Mouse (Mus musculus) embryonic facial prominence, embryonic 12.5 days (tissue): ENCODE results near the gene Mob3c. TPM values are rescaled to one million over a fixed set of nuclear protein-coding genes. Genes with fewer than 3 reads are reported as not detected.

Experiments
- ATAC-seq: fragments of 200-750 bp; cut with Nextera tagmentation; 2 replicates; pipeline ENCODE4 v1.8.0; 2017; ENCODE audit not compliant: insufficient number of reproducible peaks, insufficient read depth, low FRiP score, low TSS enrichment
- H3K27ac ChIP-seq: fragments of 300-500 bp; sonication (generic); 2 replicates; pipeline ENCODE4 v1.5.1; 2016; ENCODE audit warnings: mild to moderate bottlenecking
- H3K27me3 ChIP-seq: fragments of 300-500 bp; sonication (generic); 2 replicates; pipeline ENCODE4 v1.6.1; 2016; ENCODE audit warnings: mild to moderate bottlenecking, moderate library complexity
- H3K36me3 ChIP-seq: fragments of 300-500 bp; sonication (generic); 2 replicates; pipeline ENCODE4 v1.6.1; 2016; ENCODE audit warnings: mild to moderate bottlenecking
- H3K4me1 ChIP-seq: fragments of 300-500 bp; sonication (generic); 2 replicates; pipeline ENCODE4 v1.6.1; 2016
- H3K4me2 ChIP-seq: fragments of 300-500 bp; sonication (generic); replicated peaks from 2 replicates; pipeline ENCODE4 v1.6.1; 2016; ENCODE audit warnings: mild to moderate bottlenecking, moderate library complexity
- H3K4me3 ChIP-seq: fragments of 300-500 bp; sonication (generic); 2 replicates; pipeline ENCODE4 v1.5.1; 2016; ENCODE audit warnings: mild to moderate bottlenecking
- H3K9ac ChIP-seq: fragments of 300-500 bp; sonication (generic); 2 replicates; pipeline ENCODE4 v1.6.1; 2016; ENCODE audit warnings: mild to moderate bottlenecking, moderate library complexity
- H3K9me3 ChIP-seq: fragments of 300-500 bp; sonication (generic); 2 replicates; pipeline ENCODE4 v1.6.1; 2016; ENCODE audit warnings: mild to moderate bottlenecking, moderate library complexity
- WGBS: fragments of 180-500 bp; shearing (Covaris S2); methylation state at CpG from one replicate; pipeline ENCODE4 v1.1.7; 2016; 5-methylcytosine and 5-hydroxymethylcytosine counted together
- polyA plus RNA-seq: library from polyadenylated mRNA; unstranded; fragments of >200 nt; fragmentation: Nextera tagmentation; extraction: Ambion mirVana; gene quantifications from 2 replicates; pipeline ENCODE4 v1.2.1, GENCODE M21; 2016

The Mob3c gene
- polyA plus RNA-seq, 1 experiment from 2014 or later, result 9.1 TPM

GRCm38 (mm10) chr4:115820199-115820598, 7.7 kb upstream of the Mob3c start:
- H3K4me2 ChIP-seq, result no peak overlapping the region
- H3K4me3 ChIP-seq, result no peak overlapping the region
- H3K9ac ChIP-seq, result no peak overlapping the region
- no peaks in the 10 kb centered on the region for H3K27me3 ChIP-seq
- peaks cover 6% of the 10 kb centered on the region for H3K4me1 ChIP-seq
- H3K9me3 ChIP-seq, result no peaks in the 10 kb centered on the region
- 71% methylated on average over 3 of the region's 3 CpGs for WGBS
- ATAC-seq, result no peak
- H3K36me3 ChIP-seq, result peaks cover 5% of the 10 kb centered on the region; the same call in 1 of the 2 replicates
- no peak overlapping the region for H3K27ac ChIP-seq

- H3K27me3 ChIP-seq, result no peaks in the 10 kb centered on the region
- no peak overlapping the region for H3K4me2 ChIP-seq
- no peaks in the 10 kb centered on the region for H3K9me3 ChIP-seq
- no peak overlapping the region for H3K9ac ChIP-seq
- H3K4me1 ChIP-seq, result peaks cover 6% of the 10 kb centered on the region
- 74% methylated on average over 3 of the region's 3 CpGs for WGBS
- H3K36me3 ChIP-seq, result no peaks in the 10 kb centered on the region
- H3K4me3 ChIP-seq, result no peak overlapping the region
- H3K27ac ChIP-seq, result no peak overlapping the region
- ATAC-seq, result no peak
These were observed 6.9 kb upstream of the Mob3c start for GRCm38 (mm10) chr4:115820944-115821343.

GRCm38 (mm10) chr4:115821431-115821830, 6.5 kb upstream of the Mob3c start:
- no peaks in the 10 kb centered on the region for H3K9me3 ChIP-seq
- H3K36me3 ChIP-seq, result no peaks in the 10 kb centered on the region
- no peak for ATAC-seq
- H3K27me3 ChIP-seq, result no peaks in the 10 kb centered on the region
- H3K4me1 ChIP-seq, result peaks cover 6% of the 10 kb centered on the region
- H3K4me2 ChIP-seq, result no peak overlapping the region
- no peak overlapping the region for H3K27ac ChIP-seq
- H3K9ac ChIP-seq, result no peak overlapping the region
- H3K4me3 ChIP-seq, result no peak overlapping the region

- no peak overlapping the region for H3K4me2 ChIP-seq
- WGBS, result 69% methylated on average over 3 of the region's 3 CpGs
- no peak overlapping the region for H3K4me3 ChIP-seq
- H3K27me3 ChIP-seq, result 0 out of 2 replicates have a peak, but pooled peaks cover 3% of the 10 kb centered on the region
- peaks cover 6% of the 10 kb centered on the region for H3K4me1 ChIP-seq
- no peaks in the 10 kb centered on the region for H3K9me3 ChIP-seq
- no peaks in the 10 kb centered on the region for H3K36me3 ChIP-seq
- ATAC-seq, result no peak
- no peak overlapping the region for H3K27ac ChIP-seq
- no peak overlapping the region for H3K9ac ChIP-seq
These were observed 6.0 kb upstream of the Mob3c start for GRCm38 (mm10) chr4:115821928-115822327.

- Histone ChIP-seq H3K4me1 (peaks cover 13% of the 10 kb centered on the region), H3K27me3 (0 out of 2 replicates have a peak, but pooled peaks cover 5% of the 10 kb centered on the region), H3K4me2 (no peak overlapping the region), H3K9ac (no peak overlapping the region), H3K9me3 (no peaks in the 10 kb centered on the region), H3K27ac (no peak overlapping the region), H3K4me3 (no peak overlapping the region), H3K36me3 (no peaks in the 10 kb centered on the region)
- no peak for ATAC-seq
- 60% methylated on average over 2 of the region's 2 CpGs for WGBS
These were observed 3.7 kb upstream of the Mob3c start for GRCm38 (mm10) chr4:115824178-115824577.

- H3K4me1 ChIP-seq, result peaks cover 13% of the 10 kb centered on the region
- no peak overlapping the region for H3K4me3 ChIP-seq
- no peaks in the 10 kb centered on the region for H3K36me3 ChIP-seq
- no peak overlapping the region for H3K9ac ChIP-seq
- no peak for ATAC-seq
- H3K27me3 ChIP-seq, result 0 out of 2 replicates have a peak, but pooled peaks cover 5% of the 10 kb centered on the region
- no peaks in the 10 kb centered on the region for H3K9me3 ChIP-seq
- H3K4me2 ChIP-seq, result no peak overlapping the region
- 66% methylated on average over 2 of the region's 2 CpGs for WGBS
- no peak overlapping the region for H3K27ac ChIP-seq
These were observed 2.6 kb upstream of the Mob3c start for GRCm38 (mm10) chr4:115825271-115825670.

- Histone ChIP-seq H3K27me3 (0 out of 2 replicates have a peak, but pooled peaks cover 5% of the 10 kb centered on the region), H3K4me1 (peaks cover 13% of the 10 kb centered on the region), H3K4me2 (peak overlapping the region; percentile 73; the same call in 1 of the 2 replicates), H3K36me3 (peaks cover 8% of the 10 kb centered on the region; the same call in 1 of the 2 replicates), H3K27ac (no peak overlapping the region), H3K9me3 (no peaks in the 10 kb centered on the region), H3K4me3 (peak overlapping the region; percentile 81; the same call in 1 of the 2 replicates), H3K9ac (no peak overlapping the region)
- ATAC-seq, result no peak
- WGBS, result 61% methylated on average over 3 of the region's 3 CpGs
These were observed 826 bp upstream of the Mob3c start for GRCm38 (mm10) chr4:115827066-115827465.

GRCm38 (mm10) chr4:115827535-115827887, 381 bp upstream of the Mob3c start:
- H3K27me3 ChIP-seq, result 0 out of 2 replicates have a peak, but pooled peaks cover 5% of the 10 kb centered on the region
- H3K4me3 ChIP-seq, result peak overlapping the region; percentile 81
- H3K4me1 ChIP-seq, result peaks cover 13% of the 10 kb centered on the region
- ATAC-seq, result no peak
- WGBS, result 3% methylated on average over 4 of the region's 4 CpGs
- H3K4me2 ChIP-seq, result peak overlapping the region; percentile 73
- H3K9me3 ChIP-seq, result no peaks in the 10 kb centered on the region
- peaks cover 13% of the 10 kb centered on the region; the same call in 1 of the 2 replicates for H3K36me3 ChIP-seq
- H3K27ac ChIP-seq, result peak overlapping the region; percentile 65; the same call in 1 of the 2 replicates
- peak overlapping the region; percentile 79 for H3K9ac ChIP-seq

- peak overlapping the region; percentile 79; the same call in 1 of the 2 replicates for H3K9ac ChIP-seq
- 0 out of 2 replicates have a peak, but pooled peaks cover 5% of the 10 kb centered on the region for H3K27me3 ChIP-seq
- no peak overlapping the region for H3K27ac ChIP-seq
- peaks cover 13% of the 10 kb centered on the region; the same call in 1 of the 2 replicates for H3K36me3 ChIP-seq
- H3K4me3 ChIP-seq, result peak overlapping the region; percentile 81
- peak; percentile 7; the same call in 1 of the 2 replicates for ATAC-seq
- 1% methylated on average over 8 of the region's 8 CpGs for WGBS
- peaks cover 13% of the 10 kb centered on the region for H3K4me1 ChIP-seq
- no peaks in the 10 kb centered on the region for H3K9me3 ChIP-seq
- H3K4me2 ChIP-seq, result peak overlapping the region; percentile 73
These were observed 645 bp downstream of the Mob3c start for GRCm38 (mm10) chr4:115828572-115828902.

- no peaks in the 10 kb centered on the region for H3K9me3 ChIP-seq
- H3K36me3 ChIP-seq, result peaks cover 13% of the 10 kb centered on the region; the same call in 1 of the 2 replicates
- ATAC-seq, result no peak
- H3K27me3 ChIP-seq, result 0 out of 2 replicates have a peak, but pooled peaks cover 5% of the 10 kb centered on the region
- H3K4me3 ChIP-seq, result no peak overlapping the region
- WGBS, result 75% methylated on average over 5 of the region's 5 CpGs
- no peak overlapping the region for H3K27ac ChIP-seq
- no peak overlapping the region for H3K9ac ChIP-seq
- peaks cover 7% of the 10 kb centered on the region; the same call in 1 of the 2 replicates for H3K4me1 ChIP-seq
- H3K4me2 ChIP-seq, result no peak overlapping the region
These were observed 2.6 kb downstream of the Mob3c start for GRCm38 (mm10) chr4:115830491-115830890.

GRCm38 (mm10) chr4:115831221-115831620, 3.3 kb downstream of the Mob3c start:
- WGBS, result 93% methylated on average over 22 of the region's 22 CpGs
- no peak for ATAC-seq
- H3K9me3 ChIP-seq, result no peaks in the 10 kb centered on the region

GRCm38 (mm10) chr4:115832040-115832439, 4.1 kb downstream of the Mob3c start:
- Histone ChIP-seq H3K4me1 (peaks cover 7% of the 10 kb centered on the region; the same call in 1 of the 2 replicates), H3K9me3 (no peaks in the 10 kb centered on the region), H3K4me2 (no peak overlapping the region), H3K36me3 (peaks cover 13% of the 10 kb centered on the region; the same call in 1 of the 2 replicates), H3K4me3 (no peak overlapping the region), H3K9ac (no peak overlapping the region), H3K27ac (no peak overlapping the region), H3K27me3 (0 out of 2 replicates have a peak, but pooled peaks cover 1% of the 10 kb centered on the region)
- ATAC-seq, result no peak
- WGBS, result 59% methylated on average over 2 of the region's 2 CpGs

More at GRCm38 (mm10) chr4:115831221-115831620, 3.3 kb downstream of the Mob3c start:
- Histone ChIP-seq H3K9ac (no peak overlapping the region), H3K4me2 (no peak overlapping the region), H3K4me3 (no peak overlapping the region), H3K36me3 (peaks cover 13% of the 10 kb centered on the region; the same call in 1 of the 2 replicates), H3K27me3 (0 out of 2 replicates have a peak, but pooled peaks cover 5% of the 10 kb centered on the region), H3K27ac (no peak overlapping the region), H3K4me1 (peaks cover 7% of the 10 kb centered on the region; the same call in 1 of the 2 replicates)
